Mouse (Mus musculus) bone marrow, adult 2 months (tissue): Measurements from ENCODE around the gene Glis3.

Experiments
- CTCF ChIP-seq: fragments of 200-500 bp; IDR thresholded peaks from 2 replicates; pipeline ENCODE4 v1.5.1; 2011; ENCODE audit warnings: low read length, control low read depth; ENCODE audit not compliant: control insufficient read depth, insufficient read depth
- POLR2A ChIP-seq: fragments of 200-500 bp; IDR thresholded peaks from 2 replicates; pipeline ENCODE4 v1.6.1; 2011; ENCODE audit warnings: low read depth, mild to moderate bottlenecking, control low read depth, low read length, borderline replicate concordance; ENCODE audit not compliant: control insufficient read depth

DNA sequence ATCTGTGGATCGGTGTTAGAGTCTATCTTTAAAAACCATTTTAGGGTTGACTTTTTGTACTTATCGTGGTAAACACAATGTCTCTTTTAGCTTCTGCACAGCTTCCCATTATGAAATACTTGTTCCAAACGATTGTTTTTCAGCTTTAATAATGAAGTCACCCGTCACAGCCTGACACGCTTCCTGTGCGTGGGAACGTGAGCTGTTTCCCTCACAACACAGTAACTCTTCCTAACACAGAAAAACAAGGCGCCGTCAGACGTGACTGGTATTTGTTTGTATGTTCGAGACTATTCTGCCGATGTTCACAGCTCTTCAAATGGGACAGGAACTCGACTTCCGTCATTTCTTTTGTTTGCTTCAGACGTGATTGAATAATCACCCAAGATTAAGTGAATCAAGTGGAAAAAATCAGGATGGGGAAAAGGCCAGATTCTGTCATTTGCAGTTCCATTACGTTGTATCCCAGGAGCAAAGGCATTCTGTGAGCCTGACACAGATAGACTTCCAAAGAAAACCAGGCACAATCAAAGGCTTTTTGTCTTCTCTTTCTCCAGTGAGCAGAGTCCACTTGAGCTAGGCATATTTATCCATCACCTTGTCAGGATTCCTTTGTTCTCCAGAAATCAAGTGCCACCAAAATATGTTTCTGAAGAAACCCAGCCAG is 351.3 kb downstream of the Glis3 start:
- TF ChIP-seq CTCF (no peak), POLR2A (no peak)
